Mouse (Mus musculus): ENCODE data around the gene Vamp8.

Gene Vamp8

DNA sequence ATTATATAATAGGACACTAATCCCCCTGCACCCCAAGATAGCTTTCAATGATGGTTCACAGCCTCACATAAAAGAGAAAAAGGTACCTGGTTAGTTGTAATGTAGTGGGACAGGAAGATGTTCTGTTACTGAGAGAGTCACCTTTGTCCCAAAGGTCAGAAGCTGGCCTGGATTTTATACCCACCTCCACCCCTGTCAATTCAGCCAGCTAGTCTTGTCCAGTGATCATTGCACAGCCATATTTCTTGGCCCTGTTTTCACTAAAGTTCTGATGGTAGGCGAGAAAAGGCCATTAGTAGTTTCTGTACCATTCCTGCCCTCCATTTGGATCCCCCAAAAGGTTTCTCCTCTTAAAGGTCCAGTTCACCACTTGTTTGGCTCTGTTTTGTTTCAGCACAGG lies 36.5 kb downstream of the Vamp8 start:
- no peak for DNase-seq (ENCODE audit: low read depth, low spot score)

DNA sequence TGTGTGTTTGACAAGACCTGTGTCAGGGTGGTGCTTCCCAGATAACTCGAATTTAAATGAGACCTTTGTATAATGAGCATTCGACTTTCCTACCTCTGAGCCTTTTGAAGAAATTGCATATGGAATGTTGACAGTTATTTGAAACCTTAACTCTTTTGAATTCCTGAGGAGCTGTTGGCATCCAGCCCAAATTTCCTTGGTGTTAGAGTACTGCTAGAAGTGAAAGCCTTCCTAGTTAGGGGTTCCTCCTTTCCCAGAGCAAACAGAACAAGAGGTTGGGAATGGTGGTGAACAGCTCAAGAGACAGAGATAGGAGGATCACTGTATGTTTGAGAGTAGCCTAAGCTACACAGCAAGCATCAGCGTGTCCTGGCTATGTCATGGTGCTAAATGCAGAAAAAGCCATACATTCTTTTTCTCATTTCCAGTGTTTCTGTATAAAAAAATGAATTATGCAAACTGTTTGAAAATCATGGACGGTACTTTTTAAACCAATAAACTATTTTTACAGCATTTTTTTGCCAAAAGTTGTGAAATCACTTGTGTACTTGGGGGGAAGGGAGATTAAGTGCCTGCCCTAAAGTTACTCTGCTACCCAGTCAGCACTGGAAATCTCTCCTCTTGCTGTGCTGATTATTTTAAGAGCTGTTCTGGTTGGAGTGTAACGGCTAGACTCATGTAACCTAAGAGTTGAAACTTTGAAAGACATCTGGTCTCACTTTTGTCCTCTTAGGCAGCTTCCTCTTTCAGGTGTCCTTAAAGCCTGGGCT lies 37.7 kb downstream of the Vamp8 start:
- DNase-seq (ENCODE audit: low read depth, low spot score) = no peak

DNA sequence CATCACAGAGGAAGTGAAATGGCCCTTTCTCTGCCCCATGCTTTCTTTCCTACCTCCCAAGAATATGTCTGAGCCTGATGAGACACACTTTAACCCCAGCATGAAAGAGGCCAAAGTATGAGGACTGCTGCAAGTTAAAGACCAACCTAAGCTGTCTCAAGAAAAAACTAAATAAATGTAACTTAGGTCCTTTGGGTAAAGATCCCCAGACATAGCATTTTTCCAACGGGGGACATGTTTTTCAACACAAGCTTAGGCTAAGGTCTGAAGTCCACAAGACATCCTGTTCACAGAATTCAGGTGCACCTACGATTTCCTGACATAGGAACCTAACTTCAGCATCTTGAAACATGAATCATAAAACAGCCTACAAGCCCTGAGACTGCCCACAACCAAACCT lies 40.3 kb downstream of the Vamp8 start:
- no peak for DNase-seq (ENCODE audit: low read depth, low spot score)

DNA sequence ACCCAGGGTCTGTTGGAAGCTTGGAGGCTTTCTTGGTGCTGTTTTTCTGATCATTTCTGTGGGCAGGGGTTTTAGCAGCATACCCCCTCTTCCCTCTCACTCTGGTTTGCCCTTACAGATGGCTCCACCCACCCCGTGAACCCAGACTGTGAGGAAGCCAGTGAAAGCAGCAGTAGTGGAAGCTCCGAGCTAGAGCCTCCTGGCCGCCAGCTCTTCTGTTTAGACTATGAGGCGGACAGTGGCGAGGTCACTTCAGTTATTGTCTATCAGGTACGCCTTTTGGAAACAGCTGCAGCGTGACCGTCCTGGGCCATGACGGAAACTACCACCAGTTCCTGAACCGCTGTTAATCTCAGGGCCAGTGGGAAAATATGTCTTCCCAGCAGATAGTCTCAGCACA lies 42.1 kb downstream of the Vamp8 start:
- DNase-seq (ENCODE audit: low read depth, low spot score) = no peak

DNA sequence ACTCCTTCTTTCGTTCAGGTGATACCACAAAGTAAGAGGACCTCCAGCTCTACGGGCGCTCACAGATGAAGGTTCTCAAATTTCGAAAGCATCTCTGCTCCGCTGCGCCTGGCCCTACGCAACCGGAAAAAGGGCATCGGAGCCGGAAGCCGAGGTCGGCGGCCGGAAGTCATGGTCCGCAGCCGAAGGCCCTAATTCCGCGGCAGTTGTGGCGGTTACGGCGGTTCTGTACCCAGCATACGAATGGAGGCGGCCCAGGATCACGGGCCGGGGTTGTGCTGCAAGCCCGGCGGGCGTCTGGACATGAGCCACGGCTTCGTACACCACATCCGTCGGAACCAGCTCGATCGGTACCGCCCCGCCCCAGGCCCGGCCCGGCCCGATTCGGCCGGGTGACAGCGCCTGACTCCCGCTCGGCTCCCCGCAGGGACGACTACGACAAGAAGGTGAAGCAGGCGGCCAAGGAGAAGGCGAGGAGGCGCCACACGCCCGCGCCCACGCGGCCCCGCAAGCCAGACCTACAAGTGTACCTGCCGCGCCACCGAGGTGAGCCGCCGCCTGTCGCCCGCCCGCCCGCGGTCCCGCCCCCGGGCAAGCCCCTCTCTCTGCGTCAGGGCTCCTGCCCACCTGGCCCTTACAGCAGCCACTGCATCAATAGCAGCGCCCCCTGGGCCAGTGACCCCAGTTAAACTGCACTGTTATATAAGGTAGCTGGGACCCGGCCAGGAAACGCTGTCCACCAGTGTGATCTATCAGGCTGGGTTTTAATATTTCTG lies 43.1 kb downstream of the Vamp8 start, which contains the start of gene 0610030E20Rik:
Gene 0610030E20Rik, plus strand, starts transcription at position 152 of the 776 bp plus-strand sequence.
- peak; percentile 75 for DNase-seq (ENCODE audit: low read depth, low spot score)

DNA sequence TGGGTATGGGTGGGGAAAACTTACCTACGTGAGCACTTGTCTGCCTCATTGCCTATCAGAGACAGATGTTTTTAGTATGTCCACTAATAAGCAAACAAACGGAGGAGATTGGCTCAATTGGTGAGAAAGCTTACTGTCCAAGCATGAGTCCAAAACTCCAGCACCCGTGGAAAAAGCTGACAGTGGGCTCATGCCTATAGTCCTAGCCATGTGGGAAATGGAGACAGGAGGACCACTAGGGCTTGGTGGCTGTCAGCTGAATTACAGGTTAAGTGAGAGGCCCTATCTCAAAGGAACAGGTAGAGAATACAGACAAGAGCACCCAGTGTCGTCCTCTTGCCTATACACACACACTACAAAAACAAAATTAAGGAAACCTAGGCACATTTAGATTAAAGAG lies 44.2 kb downstream of the Vamp8 start:
- no peak for DNase-seq (ENCODE audit: low read depth, low spot score)

DNA sequence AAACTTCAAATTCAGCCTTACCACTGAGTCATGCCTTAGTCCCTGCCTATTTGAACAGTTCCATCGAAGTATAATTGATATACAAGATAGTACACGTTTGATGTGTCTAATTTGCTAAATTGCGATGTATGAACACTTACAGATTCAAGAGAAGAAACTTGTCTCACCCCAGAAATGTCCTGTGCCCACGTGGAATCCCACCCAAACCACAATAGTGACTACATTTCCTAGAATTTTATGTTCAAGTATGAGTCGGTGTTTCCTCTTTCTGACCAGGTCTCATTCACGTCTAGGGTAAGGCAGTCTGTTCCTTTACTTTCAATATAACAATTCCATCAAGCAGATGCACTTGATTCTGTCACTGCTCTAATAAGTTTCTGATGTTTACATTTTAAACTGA lies 44.9 kb downstream of the Vamp8 start:
- no peak for DNase-seq (ENCODE audit: low read depth, low spot score)

DNA sequence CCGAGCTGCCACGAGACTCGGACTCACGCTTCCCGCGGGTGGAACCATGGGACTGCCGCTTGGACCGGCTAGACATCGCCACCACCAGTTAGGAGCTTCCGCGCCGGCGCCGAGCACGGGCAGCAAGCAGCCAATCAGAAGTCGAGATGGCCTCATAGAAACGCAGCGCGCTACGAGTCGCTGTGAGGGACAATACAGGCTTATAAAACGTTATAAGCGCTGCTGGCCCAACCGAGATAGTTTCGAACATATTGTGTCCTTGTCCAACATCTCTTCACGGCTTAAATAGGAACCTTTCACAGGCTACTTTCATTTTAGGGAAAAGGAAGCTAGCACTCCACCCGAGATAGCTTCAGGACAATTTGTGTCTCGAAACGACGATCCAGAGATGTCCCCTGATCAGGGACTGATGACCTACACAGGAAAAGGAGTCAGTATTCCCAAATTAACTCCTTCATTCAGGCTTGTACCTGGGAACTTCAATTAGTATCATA lies 45.4 kb downstream of the Vamp8 start, which contains the start of gene Usp39:
Gene Usp39, minus strand, starts transcription at position 111 of the 494 bp plus-strand sequence.
- DNase-seq (ENCODE audit: low read depth, low spot score) = peak; percentile 95

DNA sequence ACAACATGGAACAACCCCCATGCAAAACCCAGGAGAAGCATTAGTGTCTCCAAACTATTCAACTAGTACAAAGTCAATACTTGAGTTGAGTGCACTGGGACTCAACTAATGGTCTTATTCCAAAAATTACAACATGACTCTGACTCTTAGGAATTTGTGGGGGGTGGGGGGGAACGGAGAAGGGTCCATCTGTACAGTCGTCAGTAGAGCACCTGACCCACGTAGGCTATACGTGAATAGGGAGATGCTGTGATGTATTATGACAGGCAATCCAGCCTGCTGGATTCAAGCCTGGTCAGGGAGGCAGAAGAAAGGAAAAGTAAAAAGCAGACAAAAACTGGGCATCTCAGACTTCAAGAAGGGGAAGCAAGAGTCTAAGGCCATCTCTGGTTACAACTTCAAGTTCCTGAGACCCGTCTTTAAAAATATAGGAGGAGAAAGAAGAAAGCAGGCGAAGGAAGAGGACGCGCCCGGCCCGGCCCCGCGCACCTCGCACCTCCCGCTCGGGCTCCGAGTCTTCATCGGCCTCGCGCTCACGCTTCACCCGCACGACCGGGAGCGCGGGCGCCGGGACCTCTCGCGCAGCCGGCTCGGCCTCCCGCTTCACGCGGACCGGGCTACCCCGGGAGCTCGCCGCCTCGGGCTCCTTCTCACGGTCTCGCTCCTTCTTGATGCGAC lies 46.0 kb downstream of the Vamp8 start:
- no peak for DNase-seq (ENCODE audit: low read depth, low spot score)

DNA sequence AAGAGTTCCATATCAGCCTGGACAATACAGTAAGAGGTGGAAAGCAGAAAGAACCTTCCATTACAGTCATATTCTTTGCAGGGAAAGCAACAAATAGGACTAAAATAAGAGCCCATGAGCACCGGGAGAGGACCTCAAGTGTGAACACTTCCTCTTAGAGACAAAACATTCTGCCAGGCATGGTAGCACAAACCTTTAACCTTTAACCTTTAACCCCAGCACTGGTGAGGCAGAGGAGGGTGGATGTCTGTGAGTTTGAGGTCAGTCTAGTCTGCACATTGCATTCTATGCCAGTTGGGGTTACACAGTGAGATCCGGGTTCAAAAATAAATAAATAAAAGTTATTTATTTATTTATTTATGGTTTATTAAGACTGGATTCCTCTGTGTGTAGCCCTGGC lies 50.0 kb downstream of the Vamp8 start:
- DNase-seq (ENCODE audit: low read depth, low spot score) = no peak

All from mesoderm, embryonic 11.5 days (tissue).